Mouse (Mus musculus): ENCODE data around the gene Pym1. TPM values are rescaled to one million over a fixed set of nuclear protein-coding genes. Genes with fewer than 3 reads are reported as not detected.

Pym1 gene
- total and polyA plus RNA-seq, 3 experiments = 52.8 to 84.9 (median 75.6) TPM

GRCm38 (mm10) chr10:128731992-128732391 is 15.7 kb upstream of the Pym1 start:
- dilution Hi-C loops (cut with MboI; ENCODE audit: extremely low pct_ligation_motif_present, extremely low pct_unique_long_range_greater_than_20kb, low sequenced_read_pairs) = no loop called here

DNA sequence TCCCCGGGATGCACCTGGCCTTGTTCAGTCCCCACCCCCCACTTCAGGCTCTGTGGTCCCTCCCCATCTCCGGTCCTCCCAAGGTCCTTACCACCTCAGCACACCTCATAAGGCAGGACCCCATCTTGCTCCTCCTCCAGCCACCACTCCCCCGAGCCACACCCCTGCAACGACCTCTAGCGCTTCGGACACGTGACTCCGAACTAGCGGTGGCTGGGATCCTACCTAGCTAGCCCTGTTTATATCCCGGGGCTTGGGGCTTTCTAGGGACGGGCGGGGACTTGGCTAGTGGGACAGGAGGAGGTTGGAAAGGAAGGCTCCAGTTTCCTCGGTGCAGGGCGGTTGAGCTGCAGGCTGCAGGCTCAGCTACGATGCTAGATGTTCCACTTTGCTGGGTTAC is 10.3 kb upstream of the Pym1 start:
- TF ChIP-seq UBTF (IDR thresholded peaks at IDR 0.05; ENCODE audit: low read depth, low read length) = no peak
- peak; percentile 82 for TF ChIP-seq USF1 (IDR thresholded peaks at IDR 0.05; ENCODE audit: low read depth, low read length)
- no peak for TF ChIP-seq KAT2A (IDR thresholded peaks at IDR 0.05; ENCODE audit: insufficient replicate concordance, low read length)
- TF ChIP-seq ZKSCAN1 (IDR thresholded peaks at IDR 0.05; ENCODE audit: borderline replicate concordance, low read depth, low read length) = no peak
- TF ChIP-seq MXI1 (IDR thresholded peaks at IDR 0.05; ENCODE audit: low read depth, low read length) = peak; percentile 80
- TF ChIP-seq CHD1 (IDR thresholded peaks at IDR 0.05; ENCODE audit: low read depth, low read length) = no peak
- TF ChIP-seq IRF4 (IDR thresholded peaks at IDR 0.05; ENCODE audit: low read depth, low read length) = no peak
- TF ChIP-seq USF2 (conservative IDR thresholded peaks at IDR 0.05; ENCODE audit: low read depth, low read length) = peak; percentile 61
- peak; percentile 66 for TF ChIP-seq BHLHE40 (IDR thresholded peaks at IDR 0.05; ENCODE audit: low read depth, low read length)
- TF ChIP-seq MAZ (IDR thresholded peaks at IDR 0.05; ENCODE audit: low read depth, low read length) = no peak
- no peak for TF ChIP-seq TBP (conservative IDR thresholded peaks at IDR 0.05; ENCODE audit: low read depth, low read length)
- TF ChIP-seq SIN3A (IDR thresholded peaks at IDR 0.05; ENCODE audit: low read length) = peak; percentile 29; the same call in 1 of the 2 replicates
- no peak for TF ChIP-seq HCFC1 (IDR thresholded peaks at IDR 0.05; ENCODE audit: low read depth, low read length)
- no peak for TF ChIP-seq NELFE (IDR thresholded peaks at IDR 0.05; ENCODE audit: low read depth, low read length)
- no peak for TF ChIP-seq CHD2 (IDR thresholded peaks at IDR 0.05; ENCODE audit: low read length)
- no peak for TF ChIP-seq MEF2A (IDR thresholded peaks at IDR 0.05; ENCODE audit: borderline replicate concordance, low read depth, low read length)
- peak; percentile 62; the same call in 1 of the 2 replicates for TF ChIP-seq MAX (IDR thresholded peaks at IDR 0.05; ENCODE audit: low read length)
- no peak for TF ChIP-seq ZNF384 (IDR thresholded peaks at IDR 0.05; ENCODE audit: low read depth, low read length)
- TF ChIP-seq ETS1 (conservative IDR thresholded peaks at IDR 0.05; ENCODE audit: low read depth, low read length) = no peak
- TF ChIP-seq MAFK (IDR thresholded peaks at IDR 0.05; ENCODE audit: insufficient replicate concordance, low read length) = no peak
- no peak for TF ChIP-seq RCOR1 (conservative IDR thresholded peaks at IDR 0.05; ENCODE audit: low read depth, low read length)
- no peak for TF ChIP-seq JUND (conservative IDR thresholded peaks at IDR 0.05; ENCODE audit: low read depth, low read length)
- 0 out of 2 replicates have a peak, but pooled peaks have one; percentile 21 for TF ChIP-seq MYC (IDR thresholded peaks at IDR 0.05; ENCODE audit: low read depth, low read length)
- H3K79me2 ChIP-seq (replicated peaks; ENCODE audit: control insufficient read depth, extremely low read depth, insufficient read depth, poor library complexity, severe bottlenecking) = no peaks in the 10 kb centered on the region
- peaks cover 17 to 19% of the 10 kb centered on the region in 2 experiments for H3K36me3 ChIP-seq (replicated peaks in 1 of 2; ENCODE audit: control insufficient read depth in 1 of 2, insufficient read depth in 1 of 2, low read length in 1 of 2)
- H3K4me2 ChIP-seq (ENCODE audit: insufficient read depth, low read depth, poor library complexity, severe bottlenecking) = peak overlapping the region; percentile 39
- no peak overlapping the region for H3K27ac ChIP-seq (ENCODE audit: insufficient read depth, low read depth)
- no peak overlapping the region for H3K9ac ChIP-seq (ENCODE audit: insufficient read depth, low read depth)
- peaks cover 6 to 20% of the 10 kb centered on the region in 2 experiments; a peak in 3 of 4 replicates for H3K4me1 ChIP-seq (ENCODE audit: control insufficient read depth in 1 of 2, insufficient read depth in 2 of 2)
- H3K27me3 ChIP-seq (replicated peaks) = no peaks in the 10 kb centered on the region
- in situ Hi-C loops (cut with MboI; ENCODE audit: low pct_ligation_motif_present, low pct_unique_long_range_greater_than_20kb, low sequenced_read_pairs) (no loop called here), dilution Hi-C loops (cut with MboI; ENCODE audit: extremely low pct_ligation_motif_present, extremely low pct_unique_long_range_greater_than_20kb, low sequenced_read_pairs) (no loop called here)
- H3K4me3 ChIP-seq (replicated peaks in 1 of 3; ENCODE audit: low read depth in 2 of 3, low read length in 2 of 3, poor library complexity in 1 of 3) = peak overlapping the region; percentile 6 to 30 (median 15)
- peaks cover 11% of the 10 kb centered on the region for H3K9me3 ChIP-seq (replicated peaks; ENCODE audit: low read length)
- DNase-seq (ENCODE audit: extremely low read depth) = peak; percentile 62

More at GRCm38 (mm10) chr10:128731992-128732391, 15.7 kb upstream of the Pym1 start:
- peaks cover 21 to 59% of the 10 kb centered on the region in 2 experiments for H3K36me3 ChIP-seq (replicated peaks in 1 of 2; ENCODE audit: control insufficient read depth in 1 of 2, insufficient read depth in 1 of 2, low read length in 1 of 2)
- DNase-seq (ENCODE audit: extremely low read depth) = no peak
- H3K4me3 ChIP-seq (replicated peaks in 1 of 3; ENCODE audit: low read depth in 2 of 3, low read length in 2 of 3, poor library complexity in 1 of 3) = no peak overlapping the region
- H3K79me2 ChIP-seq (replicated peaks; ENCODE audit: control insufficient read depth, extremely low read depth, insufficient read depth, poor library complexity, severe bottlenecking) = no peaks in the 10 kb centered on the region
- H3K9ac ChIP-seq (ENCODE audit: insufficient read depth, low read depth) = no peak overlapping the region
- no peak overlapping the region for H3K27ac ChIP-seq (ENCODE audit: insufficient read depth, low read depth)
- no peaks in the 10 kb centered on the region for H3K27me3 ChIP-seq (replicated peaks)
- TF ChIP-seq SIN3A (IDR thresholded peaks at IDR 0.05; ENCODE audit: low read length) = no peak
- TF ChIP-seq POLR2A (IDR thresholded peaks at IDR 0.05; ENCODE audit: low read depth, low read length) = no peak
- H3K9me3 ChIP-seq (replicated peaks; ENCODE audit: low read length) = peaks cover 11% of the 10 kb centered on the region
- in situ Hi-C loops (cut with MboI; ENCODE audit: low pct_ligation_motif_present, low pct_unique_long_range_greater_than_20kb, low sequenced_read_pairs) = loop anchor here (5.0 kb wide), 1 partner anchor 160 kb away; the partner anchor contains the start of gene Gdf11
- H3K4me1 ChIP-seq (ENCODE audit: control insufficient read depth in 1 of 2, insufficient read depth in 2 of 2) = peaks cover 6 to 15% of the 10 kb centered on the region in 2 experiments; a peak in 3 of 4 replicates
- no peak overlapping the region for H3K4me2 ChIP-seq (ENCODE audit: insufficient read depth, low read depth, poor library complexity, severe bottlenecking)
